Mouse (Mus musculus) skeletal muscle tissue, adult 2 months (tissue): ENCODE data around the gene Nsd1.
"Not testable (repeated sequence)": the region's sequence is repeated elsewhere in the genome, so short reads cannot be mapped to it uniquely, and the experiment has no call there.

Source experiments
- DNase-seq: peaks from one replicate; pipeline ENCODE4 v3.0.0-alpha.2; 2012; ENCODE audit warnings: low read depth, low spot score

Gene Nsd1

DNA sequence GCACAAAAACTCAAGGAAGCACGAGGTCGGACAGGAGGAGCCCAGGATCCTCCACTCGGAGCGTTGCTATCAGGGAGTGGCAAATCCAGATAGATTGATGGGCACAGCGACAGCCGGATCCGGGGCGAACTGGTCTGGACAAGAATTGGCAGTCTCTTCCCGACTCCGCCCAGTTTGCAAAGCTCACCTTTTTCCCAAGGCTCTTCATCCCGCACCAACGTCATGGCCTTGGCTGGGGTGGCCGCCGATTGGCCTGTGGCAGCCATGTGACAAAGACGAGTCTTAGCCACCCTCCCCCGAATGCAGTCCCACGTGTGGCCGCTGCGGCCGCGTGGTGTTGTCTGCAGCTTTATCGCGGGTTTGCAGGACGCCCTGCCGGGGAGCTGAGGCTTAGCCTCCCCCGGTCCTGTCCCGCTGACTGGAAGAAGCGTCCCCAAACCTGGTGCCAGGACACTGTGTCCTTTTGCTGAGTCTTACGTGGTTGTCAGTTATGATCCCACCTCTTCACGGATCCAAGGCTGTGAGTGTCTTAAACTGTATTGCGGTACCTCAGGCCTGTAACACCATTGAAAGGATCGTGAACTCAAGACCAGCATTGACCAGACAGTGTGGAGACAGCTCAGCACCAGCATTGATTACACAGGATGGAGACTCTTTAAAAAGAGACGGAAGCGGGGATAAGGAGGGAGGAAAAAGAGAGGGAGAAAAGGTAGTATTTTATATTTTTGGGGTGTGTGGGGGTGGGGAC lies 19.3 kb upstream of the Nsd1 start:
- peak; percentile 96 for DNase-seq

DNA sequence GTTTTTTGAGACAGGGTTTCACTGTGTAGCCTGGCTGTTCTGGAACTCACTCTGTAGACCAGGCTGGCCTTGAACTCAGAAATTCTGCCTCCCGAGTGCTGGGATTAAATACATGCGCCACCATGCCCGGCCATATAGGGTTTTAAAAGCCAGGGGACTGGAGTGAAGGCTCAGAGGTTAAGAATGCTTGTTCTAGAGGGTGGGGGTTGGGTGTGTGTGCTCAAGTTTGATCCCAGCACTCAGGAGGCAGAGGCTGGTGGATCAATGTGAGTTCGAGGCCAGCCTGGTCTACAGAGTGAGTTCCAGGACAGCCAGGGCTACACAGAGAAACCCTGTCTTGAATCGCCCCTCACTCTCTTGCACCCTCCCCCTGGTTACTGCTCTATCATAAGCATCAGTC lies 18.0 kb upstream of the Nsd1 start:
- no peak for DNase-seq

DNA sequence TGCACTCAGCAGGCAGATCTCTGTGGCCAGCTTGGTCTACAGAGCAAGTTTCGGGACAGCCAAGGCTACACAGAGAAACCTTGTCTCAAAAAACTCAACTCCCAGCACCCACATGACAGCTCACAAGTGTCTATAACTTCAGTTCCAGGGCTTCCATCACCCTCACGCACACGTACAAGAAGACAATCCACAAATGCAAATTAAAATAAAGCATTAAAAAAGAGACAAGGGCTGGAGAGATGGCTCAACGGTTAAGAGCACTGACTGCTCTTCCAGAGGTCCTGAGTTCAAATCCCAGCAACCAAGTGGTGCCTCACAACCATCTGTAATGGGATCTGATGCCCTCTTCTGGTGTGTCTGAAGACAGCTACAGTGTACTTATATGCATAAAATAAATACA lies 6.8 kb upstream of the Nsd1 start:
- DNase-seq: not testable (repeated sequence)

DNA sequence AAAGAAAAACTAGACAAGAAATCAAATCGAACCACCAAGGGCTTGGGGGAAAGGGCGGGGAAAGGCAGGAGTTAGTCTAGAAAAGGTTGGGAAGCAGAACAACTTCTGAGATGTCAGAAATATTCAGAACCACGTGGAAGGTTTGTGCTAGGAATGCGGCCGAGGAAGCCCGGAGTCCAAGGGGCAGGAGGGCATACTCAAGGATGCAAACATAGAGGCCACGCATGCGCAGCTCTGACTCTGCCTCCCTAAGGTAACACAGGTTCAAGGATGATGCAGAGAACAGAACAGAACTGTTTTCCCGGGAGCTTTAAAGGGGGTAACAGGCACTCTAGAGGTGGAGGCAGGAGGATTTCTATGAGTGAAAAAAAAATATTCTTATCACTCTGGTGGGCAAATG lies 5.8 kb upstream of the Nsd1 start:
- no peak for DNase-seq

DNA sequence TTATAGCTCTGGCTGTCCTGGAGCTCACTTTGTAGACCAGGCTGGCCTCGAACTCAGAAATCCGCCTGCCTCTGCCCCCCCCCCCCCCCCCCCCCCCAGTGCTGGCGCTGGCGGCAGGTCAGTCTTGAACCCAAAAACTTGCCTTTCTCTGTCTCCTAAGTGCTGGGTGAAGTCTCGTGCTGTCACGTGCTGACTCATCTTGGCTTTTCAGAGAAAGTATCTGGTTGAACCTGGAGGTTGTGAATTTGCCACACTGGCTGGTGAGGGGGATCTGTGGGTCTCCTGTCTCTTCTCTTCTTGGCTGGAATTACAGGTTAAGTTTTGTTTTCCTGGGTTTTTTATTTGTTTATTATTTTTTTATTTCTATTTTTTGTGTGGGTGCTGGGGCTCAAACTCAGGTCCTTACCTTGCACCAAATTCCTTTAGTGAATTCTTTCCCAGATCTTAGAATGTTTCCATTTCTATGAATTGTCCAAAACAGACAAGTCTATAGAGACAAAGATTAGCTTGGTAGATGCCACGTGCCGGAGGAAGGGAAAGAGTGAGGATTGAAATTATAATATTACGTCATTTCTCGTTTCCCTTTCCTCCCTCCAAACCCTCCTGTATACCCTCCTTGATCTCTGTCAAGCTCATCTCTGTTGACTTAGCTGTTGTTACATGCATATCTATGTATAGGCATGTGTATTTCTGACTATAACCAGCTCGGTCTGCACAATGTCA lies 4.8 kb upstream of the Nsd1 start:
- DNase-seq: no peak

DNA sequence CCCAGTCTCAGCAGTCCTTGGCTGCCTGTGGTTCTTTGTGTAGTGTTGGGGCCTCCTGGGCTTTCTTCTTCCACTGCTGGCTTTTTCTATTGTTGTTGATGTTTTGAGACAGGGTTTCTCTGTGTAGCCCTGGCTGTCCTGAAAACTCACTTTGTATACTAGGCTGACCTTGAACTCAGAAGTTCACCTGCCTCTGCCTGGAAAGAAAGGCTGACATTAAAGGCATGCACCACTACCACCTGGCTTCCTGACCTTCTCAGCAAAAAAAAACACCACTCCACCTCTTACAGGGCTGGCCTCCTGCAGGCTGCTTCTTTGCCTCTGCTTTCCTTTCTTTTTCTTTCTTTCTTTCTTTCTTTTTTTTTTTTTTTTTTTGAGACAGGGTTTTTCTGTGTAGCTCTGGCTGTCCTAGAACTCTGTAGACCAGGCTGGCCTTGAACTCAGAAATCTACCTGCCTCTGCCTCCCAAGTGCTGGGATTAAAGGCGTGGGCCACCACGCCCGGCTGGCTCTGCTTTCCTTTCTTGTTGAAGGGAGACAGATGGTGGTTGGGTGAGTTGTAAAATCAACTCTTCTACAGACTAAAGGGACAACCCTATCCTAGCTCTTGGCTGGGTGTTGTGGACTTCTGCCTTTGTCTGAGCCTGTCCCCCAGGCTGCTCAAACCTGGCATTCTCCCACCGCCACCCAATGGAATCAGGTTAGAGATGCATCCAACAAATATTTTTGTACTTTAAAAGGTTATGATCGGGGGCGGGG lies 4.0 kb upstream of the Nsd1 start:
- no peak for DNase-seq

DNA sequence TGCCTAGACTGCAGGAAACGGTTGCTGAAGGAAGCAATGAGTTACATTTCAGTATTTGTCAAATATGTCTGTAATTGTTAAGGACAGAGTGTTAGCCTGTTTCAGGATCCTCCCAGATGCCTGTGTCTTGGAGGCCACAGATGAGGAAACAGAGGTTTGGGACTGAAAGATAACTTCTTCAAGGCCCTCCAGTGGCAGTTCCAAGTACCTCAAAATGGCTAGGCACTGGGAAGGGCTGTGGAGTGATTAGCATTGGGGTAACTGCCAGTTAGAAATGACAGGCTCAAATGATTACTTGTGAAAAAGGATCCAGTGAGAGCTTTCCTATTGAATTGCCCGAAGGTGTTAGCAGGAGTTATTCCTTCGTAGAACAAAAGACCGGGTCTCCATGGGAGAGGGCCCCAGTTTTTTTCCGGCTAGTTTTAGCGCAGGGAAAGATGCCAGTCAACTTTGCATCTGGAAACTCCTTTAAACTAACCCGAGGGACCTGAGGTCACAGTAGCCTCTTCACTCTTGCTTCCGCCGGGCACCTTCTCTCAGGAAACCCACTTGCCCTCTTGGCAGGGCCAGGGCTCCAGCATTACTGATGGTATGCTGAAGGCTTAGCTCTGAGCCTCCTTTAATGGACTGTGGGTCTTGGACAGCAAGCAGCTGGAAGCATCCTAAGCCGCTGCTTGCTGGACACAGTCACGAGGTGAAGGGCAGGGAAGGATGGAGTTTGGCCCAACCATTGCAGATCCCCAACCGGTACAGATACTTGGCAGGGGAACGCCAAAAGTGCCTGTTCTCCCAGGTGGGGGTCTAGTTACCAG lies 539 bp upstream of the Nsd1 start:
- no peak for DNase-seq

DNA sequence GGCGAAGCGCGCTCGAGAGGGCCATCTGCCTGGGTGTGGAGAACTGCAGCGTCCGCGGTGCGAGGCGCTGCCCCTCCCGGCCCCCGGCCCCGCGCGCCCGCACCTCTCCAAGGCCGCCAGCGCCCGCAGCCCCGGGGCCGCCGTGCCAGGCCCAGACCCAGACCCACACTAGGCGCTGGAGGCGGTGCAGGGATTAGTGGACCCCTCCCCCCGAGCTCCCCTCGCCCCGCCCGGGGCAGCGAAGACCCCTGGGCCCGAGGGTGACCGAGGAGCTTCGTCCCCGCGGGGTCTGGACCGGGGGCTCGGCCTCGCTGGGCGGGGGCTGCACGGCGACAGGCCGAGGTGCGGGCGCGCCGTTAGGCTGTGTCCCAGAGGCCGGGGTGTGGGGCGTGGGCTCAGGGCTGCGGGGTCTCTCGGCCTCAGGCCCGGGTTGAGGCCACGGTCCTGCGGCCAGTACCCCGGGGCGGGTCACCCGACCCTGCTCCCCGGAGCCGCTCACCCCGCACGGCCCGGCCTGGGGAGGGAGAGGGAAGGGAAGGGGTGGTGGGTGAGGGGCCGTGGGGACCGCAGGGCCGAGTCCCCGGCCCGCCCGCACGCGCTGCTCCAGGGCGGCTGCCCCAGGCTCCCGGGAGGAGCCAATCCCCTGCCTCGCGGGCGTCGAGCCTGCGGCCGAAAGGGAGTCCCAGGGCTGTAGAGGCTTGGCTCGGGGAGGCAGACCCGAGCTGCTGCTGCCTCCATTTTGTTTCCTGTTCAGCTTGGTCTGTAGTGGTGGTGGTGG lies 800 bp downstream of the Nsd1 start:
- DNase-seq: no peak

DNA sequence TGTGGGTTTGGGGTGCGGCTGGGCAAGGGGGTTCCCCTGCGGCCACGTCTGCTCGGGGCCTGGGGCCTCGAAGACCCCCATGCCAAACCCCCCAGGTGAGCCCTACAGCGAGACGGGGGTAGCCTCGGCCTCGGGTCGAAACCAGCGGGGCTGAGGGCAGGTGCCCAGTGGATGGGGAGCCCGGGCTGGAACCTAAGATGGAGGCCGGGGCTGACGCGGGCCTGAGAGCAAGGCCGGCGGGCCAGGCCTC lies 1.3 kb downstream of the Nsd1 start:
- peak; percentile 47 for DNase-seq

DNA sequence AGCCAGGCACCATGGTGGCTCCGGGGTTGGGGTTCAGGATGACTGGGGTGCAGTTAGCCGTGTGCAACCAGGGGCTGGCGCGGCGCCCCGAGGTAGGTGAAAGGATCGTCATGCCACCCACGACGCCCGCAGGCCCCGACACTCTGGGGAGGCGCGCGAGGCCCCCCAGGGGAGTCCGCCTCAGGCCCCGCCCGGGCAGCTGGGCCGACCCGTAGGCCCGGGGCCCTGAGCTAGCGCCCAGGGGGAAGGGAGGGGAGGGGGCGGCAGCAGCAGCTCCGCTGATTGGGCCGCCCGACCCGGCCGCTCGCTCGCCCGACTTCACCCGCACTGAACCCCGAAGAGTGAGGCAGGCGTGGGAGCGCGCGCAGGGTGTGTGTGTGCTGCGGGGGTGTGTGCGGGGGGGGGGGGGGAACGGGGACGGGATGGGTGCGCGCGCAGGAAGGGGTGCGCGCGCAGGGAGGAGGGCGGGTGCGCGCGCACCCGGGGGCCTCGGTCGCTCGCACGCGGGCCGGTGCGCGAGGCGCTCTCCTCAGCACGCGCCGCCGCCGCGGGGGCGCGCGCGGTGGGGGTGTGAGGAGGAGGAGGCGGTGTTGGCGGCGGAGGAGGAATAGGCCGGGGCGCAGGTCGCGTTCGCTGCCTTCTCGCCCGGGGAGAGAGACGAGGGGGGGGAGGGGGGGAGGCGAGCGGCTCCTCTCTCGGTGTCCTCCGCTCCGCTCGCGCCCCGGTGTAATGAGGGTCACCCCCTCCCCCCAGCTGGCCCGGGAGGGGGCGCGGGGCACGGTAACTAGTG lies 1.8 kb downstream of the Nsd1 start:
- peak; percentile 94 for DNase-seq

DNA sequence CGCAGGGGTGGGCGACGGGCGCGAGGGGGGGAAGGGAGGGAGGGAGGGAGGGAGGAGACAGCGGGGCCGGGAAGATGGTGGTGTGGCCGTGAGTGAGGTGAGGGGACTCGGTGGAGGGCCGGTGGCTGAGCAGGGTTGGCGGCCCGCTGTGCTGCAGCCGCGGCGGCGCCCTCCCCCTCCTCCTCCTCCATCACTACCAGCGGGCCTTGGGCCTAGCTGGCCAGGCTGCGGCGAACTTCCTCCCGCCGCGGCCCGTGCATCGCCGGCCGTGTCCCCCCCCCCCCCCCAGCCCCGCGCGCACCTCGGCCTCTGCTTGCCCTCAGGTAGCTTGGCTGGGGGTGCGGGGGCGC lies 2.4 kb downstream of the Nsd1 start:
- DNase-seq: peak; percentile 36

DNA sequence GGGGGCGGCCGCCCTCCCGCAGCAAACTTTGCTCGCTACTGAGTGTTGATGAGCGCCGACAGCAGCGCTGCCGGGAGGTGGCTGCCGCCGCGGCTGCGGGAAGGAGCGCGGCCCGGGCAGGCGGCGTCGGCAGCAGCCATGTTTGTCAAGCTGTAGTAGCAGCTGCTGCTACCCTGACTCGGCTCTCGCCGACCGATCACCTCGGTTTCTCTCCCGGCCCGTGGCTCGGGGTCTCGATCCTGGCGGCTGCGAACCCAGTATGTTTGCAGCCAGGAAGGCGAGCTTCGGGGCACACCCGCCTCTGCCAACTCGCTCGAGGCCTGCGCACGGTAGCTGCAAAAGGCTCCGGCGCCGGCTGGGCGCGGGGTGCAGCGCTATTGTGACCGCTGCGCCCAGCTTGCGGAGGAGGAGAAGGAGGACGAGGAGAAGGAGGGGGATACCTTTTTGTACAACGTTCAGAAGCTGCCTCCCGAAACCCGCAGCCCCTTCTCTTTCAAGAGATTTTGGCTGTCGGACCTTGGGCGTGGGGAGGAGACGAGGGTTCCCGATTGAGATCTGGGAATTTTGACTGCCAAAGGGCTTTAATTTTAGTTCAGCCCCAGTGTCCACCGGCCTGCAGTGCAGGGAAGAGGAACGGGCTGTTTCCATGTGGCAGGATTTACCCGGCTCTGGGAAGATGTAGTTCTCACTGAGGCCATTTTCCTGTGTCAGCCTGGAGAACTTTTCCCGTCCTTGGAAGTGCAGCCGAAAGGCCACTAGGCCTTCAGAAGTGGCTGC lies 3.0 kb downstream of the Nsd1 start:
- peak; percentile 35 for DNase-seq

DNA sequence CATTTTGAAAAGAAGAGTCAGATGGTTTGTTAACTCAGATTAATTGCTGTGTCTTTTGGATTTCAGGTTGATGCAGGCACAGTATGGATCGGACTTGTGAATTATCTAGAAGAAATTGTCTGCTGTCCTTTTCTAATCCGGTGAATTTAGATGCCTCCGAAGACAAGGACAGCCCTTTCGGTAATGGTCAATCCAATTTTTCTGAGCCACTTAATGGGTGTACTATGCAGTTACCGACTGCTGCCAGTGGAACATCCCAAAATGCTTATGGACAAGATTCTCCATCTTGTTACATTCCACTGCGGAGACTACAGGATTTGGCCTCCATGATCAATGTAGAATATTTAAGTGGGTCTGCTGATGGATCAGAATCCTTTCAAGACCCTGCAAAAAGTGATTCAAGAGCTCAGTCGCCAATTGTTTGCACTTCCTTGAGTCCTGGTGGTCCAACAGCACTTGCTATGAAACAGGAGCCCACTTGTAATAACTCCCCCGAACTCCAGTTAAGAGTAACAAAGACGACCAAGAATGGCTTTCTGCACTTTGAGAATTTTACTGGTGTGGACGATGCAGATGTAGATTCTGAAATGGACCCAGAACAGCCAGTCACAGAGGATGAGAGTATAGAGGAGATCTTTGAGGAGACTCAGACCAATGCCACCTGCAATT lies 3.7 kb downstream of the Nsd1 start:
- no peak for DNase-seq

DNA sequence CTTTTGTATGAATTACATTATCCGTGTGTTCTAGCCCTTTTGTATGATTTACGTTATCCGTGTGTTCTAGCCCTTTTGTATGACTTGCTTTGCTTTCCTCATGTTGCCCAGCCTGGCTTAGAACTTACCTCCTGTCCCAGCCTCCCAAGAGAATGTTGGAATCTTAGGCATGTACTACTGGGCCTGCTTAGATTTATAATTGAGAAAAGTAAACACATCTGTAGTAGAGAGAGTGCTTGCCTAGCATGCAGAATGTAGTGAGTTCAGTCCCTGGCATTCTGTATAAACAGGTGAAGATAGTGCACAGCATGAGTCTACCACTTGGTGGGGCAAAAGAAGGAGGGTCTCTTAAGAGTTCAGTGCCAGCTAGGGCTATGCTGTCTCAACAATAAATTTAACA lies 14.8 kb downstream of the Nsd1 start:
- no peak for DNase-seq

DNA sequence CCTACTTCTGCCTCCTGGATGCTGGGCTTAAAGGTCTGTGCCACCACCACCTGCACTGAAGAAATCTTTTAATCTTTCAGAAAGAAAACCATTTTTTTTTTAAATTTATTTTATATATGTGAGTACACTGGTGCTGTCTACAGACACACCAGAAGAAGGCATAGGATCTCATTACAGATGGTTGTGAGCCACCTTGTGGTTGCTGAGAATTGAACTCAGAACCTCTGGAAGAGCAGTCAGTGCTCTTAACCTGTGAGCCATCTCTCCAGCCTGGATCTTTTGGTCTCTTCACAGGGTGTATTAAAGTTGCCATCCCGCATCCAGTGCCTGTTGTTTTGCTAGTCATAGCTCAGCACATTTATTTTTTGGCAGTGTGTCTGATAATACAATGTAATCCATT lies 21.1 kb downstream of the Nsd1 start:
- no peak for DNase-seq

DNA sequence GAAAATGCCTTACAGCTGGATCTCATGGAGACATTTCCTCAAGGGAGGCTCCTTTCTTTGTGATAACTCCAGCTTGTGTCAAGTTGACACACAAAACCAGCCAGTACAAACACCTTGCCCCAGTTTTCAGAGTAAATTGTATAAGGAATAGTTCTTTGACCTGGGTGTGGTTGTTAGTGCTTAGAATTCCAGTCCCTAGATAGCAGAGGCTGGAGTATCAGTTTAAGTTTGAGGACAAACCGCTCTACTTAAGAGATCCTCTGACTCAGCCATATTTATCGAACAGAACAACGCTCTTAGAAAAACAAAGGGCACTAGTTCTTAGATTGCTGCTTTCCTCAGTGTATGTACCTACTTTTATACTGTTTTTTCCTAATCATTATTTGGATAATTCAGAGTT lies 33.6 kb downstream of the Nsd1 start:
- DNase-seq: no peak

DNA sequence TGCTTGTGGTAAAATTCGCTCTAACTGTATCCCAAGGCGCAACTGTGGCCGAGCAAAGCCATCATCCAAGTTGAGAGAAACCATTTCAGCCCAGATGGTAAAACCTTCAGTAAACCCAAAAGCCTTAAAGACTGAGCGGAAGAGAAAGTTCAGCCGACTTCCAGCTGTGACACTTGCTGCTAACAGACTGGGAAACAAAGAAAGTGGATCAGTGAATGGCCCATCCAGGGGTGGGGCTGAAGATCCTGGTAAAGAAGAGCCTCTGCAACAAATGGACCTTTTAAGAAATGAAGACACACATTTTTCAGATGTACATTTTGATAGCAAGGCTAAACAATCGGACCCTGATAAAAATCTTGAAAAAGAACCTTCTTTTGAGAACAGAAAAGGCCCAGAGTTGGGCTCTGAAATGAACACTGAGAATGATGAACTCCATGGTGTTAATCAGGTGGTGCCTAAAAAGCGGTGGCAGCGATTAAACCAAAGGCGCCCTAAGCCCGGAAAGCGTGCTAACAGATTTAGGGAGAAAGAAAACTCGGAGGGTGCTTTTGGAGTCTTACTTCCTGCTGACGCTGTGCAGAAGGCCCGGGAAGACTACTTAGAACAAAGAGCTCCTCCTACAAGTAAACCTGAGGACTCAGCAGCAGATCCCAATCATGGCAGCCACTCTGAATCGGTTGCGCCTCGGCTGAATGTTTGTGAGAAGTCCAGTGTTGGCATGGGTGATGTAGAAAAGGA lies 37.9 kb downstream of the Nsd1 start:
- DNase-seq: no peak

DNA sequence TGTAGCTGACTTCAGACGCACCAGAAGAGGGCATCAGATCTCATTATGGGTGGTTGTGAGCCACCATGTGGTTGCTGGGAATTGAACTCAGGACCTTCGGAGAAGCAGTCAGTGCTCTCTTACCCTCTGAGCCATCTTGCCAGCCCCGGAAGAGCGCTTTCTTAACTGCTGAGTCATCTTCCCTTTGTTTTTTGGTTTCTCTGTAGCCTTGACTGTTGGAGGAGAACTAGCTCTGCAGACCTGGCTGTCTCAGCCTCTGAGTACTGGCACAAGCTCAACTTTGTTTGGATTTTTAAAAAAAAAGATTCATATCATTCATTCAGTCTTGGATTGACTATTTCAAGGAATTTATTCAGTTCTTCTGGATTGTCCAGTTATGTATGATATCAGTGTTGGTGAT lies 39.7 kb downstream of the Nsd1 start:
- DNase-seq: no peak

DNA sequence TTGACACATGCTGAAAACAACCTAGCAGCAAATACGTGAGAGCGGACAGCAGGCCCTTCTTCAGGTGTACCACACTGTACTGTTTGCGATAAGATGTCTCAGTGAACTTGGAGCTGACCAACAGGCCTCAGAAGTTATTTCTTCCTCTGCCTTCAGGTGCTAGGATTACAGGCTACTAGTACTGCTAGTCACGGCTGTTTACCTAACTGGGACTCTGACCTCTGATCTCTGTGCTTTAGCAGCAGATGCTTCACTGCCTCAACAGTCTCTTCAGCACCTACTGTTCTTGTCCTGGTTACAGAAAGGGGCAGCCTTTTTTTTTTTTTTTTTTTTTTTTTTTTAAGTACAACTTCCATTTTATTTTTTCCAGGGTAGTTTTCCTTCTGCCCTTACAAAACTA lies 43.2 kb downstream of the Nsd1 start:
- no peak for DNase-seq
